Mouse (Mus musculus): ENCODE data around the gene Mybbp1a. TPM values are rescaled to one million over a fixed set of nuclear protein-coding genes. Genes with fewer than 3 reads are reported as not detected.

Gene Mybbp1a
- polyA plus RNA-seq, 1 experiment, result 57.1 TPM

DNA sequence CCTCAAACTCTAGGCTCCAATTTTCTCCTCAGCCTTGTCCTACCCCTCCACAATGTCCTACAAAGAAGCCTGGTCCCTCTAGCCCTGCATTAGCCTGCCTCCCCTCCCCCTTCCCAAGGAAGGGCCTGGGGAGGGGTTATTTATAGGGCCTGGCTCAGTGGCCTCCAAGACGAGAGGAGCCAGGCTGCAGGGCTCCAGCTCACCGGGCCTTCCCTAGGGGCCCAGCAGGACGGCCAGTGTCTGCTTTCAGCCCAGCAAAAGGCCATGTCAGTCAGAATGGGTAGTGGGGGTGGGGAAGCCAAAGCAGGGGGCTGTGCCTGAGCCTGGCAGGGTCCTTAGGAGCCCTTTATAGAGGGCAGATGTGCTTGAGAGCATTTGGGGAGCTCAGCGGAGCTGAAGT is 23.8 kb upstream of the Mybbp1a start:
- Histone ChIP-seq H3K4me3 (ENCODE audit: control insufficient read depth, insufficient read depth, low read length) (no peak overlapping the region), H3K27ac (ENCODE audit: control insufficient read depth, insufficient read depth, low read length) (no peak overlapping the region), H3K4me1 (replicated peaks; ENCODE audit: control insufficient read depth, insufficient read depth, low read length) (no peaks in the 10 kb centered on the region), H3K27me3 (ENCODE audit: control insufficient read depth, insufficient read depth, low read length) (no peaks in the 10 kb centered on the region), H3K36me3 (ENCODE audit: control insufficient read depth, insufficient read depth, low read length) (no peaks in the 10 kb centered on the region)
- WGBS, result 86% methylated on average over 4 of the region's 4 CpGs
- TF ChIP-seq POLR2A (IDR thresholded peaks at IDR 0.05; ENCODE audit: control insufficient read depth, extremely low read depth, insufficient read depth, low read length, poor library complexity) (no peak), CTCF (IDR thresholded peaks at IDR 0.05; ENCODE audit: borderline replicate concordance, control insufficient read depth, extremely low read depth, insufficient read depth, low read length, poor library complexity) (no peak)
- no peak for DNase-seq

DNA sequence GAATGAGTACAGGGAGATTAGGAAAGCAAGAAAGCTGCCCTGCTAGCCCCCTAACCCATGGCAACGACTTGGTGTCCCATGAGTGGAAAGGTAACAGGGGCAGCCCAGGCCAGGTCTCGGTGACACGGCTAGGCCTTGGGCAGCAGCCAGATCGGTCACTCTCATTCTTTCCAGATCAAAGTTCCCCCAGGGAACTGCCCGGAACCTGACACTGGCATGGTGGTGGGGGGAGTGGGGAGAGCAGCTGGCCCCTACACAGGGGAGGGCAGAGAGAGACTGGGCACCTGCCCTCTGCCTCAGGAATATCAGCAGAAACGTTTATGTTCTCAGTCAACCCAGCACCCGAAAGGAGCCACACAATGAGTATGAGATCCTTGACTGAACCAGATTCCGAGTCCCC is 22.9 kb upstream of the Mybbp1a start:
- TF ChIP-seq POLR2A (IDR thresholded peaks at IDR 0.05; ENCODE audit: control insufficient read depth, extremely low read depth, insufficient read depth, low read length, poor library complexity) (no peak), CTCF (IDR thresholded peaks at IDR 0.05; ENCODE audit: borderline replicate concordance, control insufficient read depth, extremely low read depth, insufficient read depth, low read length, poor library complexity) (no peak)
- Histone ChIP-seq H3K4me1 (replicated peaks; ENCODE audit: control insufficient read depth, insufficient read depth, low read length) (no peaks in the 10 kb centered on the region), H3K36me3 (ENCODE audit: control insufficient read depth, insufficient read depth, low read length) (no peaks in the 10 kb centered on the region), H3K4me3 (ENCODE audit: control insufficient read depth, insufficient read depth, low read length) (no peak overlapping the region), H3K27me3 (ENCODE audit: control insufficient read depth, insufficient read depth, low read length) (no peaks in the 10 kb centered on the region), H3K27ac (ENCODE audit: control insufficient read depth, insufficient read depth, low read length) (no peak overlapping the region)
- WGBS, result 85% methylated on average over 8 of the region's 8 CpGs
- DNase-seq, result no peak

GRCm38 (mm10) chr11:72419006-72419405 is 22.1 kb upstream of the Mybbp1a start:
- no peak overlapping the region for H3K4me3 ChIP-seq (ENCODE audit: control insufficient read depth, insufficient read depth, low read length)
- no peak for DNase-seq
- no peaks in the 10 kb centered on the region for H3K36me3 ChIP-seq (ENCODE audit: control insufficient read depth, insufficient read depth, low read length)
- WGBS, result 83% methylated on average over 6 of the region's 6 CpGs
- no peaks in the 10 kb centered on the region for H3K27me3 ChIP-seq (ENCODE audit: control insufficient read depth, insufficient read depth, low read length)
- no peak overlapping the region for H3K27ac ChIP-seq (ENCODE audit: control insufficient read depth, insufficient read depth, low read length)
- no peaks in the 10 kb centered on the region for H3K4me1 ChIP-seq (replicated peaks; ENCODE audit: control insufficient read depth, insufficient read depth, low read length)
- TF ChIP-seq POLR2A (IDR thresholded peaks at IDR 0.05; ENCODE audit: control insufficient read depth, extremely low read depth, insufficient read depth, low read length, poor library complexity), result no peak

- H3K27me3 ChIP-seq (ENCODE audit: control insufficient read depth, insufficient read depth, low read length), result no peaks in the 10 kb centered on the region
- no peaks in the 10 kb centered on the region for H3K4me1 ChIP-seq (replicated peaks; ENCODE audit: control insufficient read depth, insufficient read depth, low read length)
- DNase-seq, result no peak
- no peak overlapping the region for H3K27ac ChIP-seq (ENCODE audit: control insufficient read depth, insufficient read depth, low read length)
- WGBS, result 96% methylated on average over 6 of the region's 6 CpGs
- TF ChIP-seq POLR2A (IDR thresholded peaks at IDR 0.05; ENCODE audit: control insufficient read depth, extremely low read depth, insufficient read depth, low read length, poor library complexity) (no peak), CTCF (IDR thresholded peaks at IDR 0.05; ENCODE audit: borderline replicate concordance, control insufficient read depth, extremely low read depth, insufficient read depth, low read length, poor library complexity) (no peak)
- H3K4me3 ChIP-seq (ENCODE audit: control insufficient read depth, insufficient read depth, low read length), result no peak overlapping the region
- H3K36me3 ChIP-seq (ENCODE audit: control insufficient read depth, insufficient read depth, low read length), result no peaks in the 10 kb centered on the region
Measured at GRCm38 (mm10) chr11:72420460-72421122, 20.6 kb upstream of the Mybbp1a start.

- DNase-seq, result no peak
- no peak for TF ChIP-seq POLR2A (IDR thresholded peaks at IDR 0.05; ENCODE audit: control insufficient read depth, extremely low read depth, insufficient read depth, low read length, poor library complexity)
- TF ChIP-seq CTCF (IDR thresholded peaks at IDR 0.05; ENCODE audit: borderline replicate concordance, control insufficient read depth, extremely low read depth, insufficient read depth, low read length, poor library complexity), result no peak
- Histone ChIP-seq H3K27ac (ENCODE audit: control insufficient read depth, insufficient read depth, low read length) (no peak overlapping the region), H3K27me3 (ENCODE audit: control insufficient read depth, insufficient read depth, low read length) (no peaks in the 10 kb centered on the region), H3K4me1 (replicated peaks; ENCODE audit: control insufficient read depth, insufficient read depth, low read length) (no peaks in the 10 kb centered on the region), H3K36me3 (ENCODE audit: control insufficient read depth, insufficient read depth, low read length) (no peaks in the 10 kb centered on the region), H3K4me3 (ENCODE audit: control insufficient read depth, insufficient read depth, low read length) (no peak overlapping the region)
- 45% methylated on average over 11 of the region's 11 CpGs for WGBS
Measured at GRCm38 (mm10) chr11:72421518-72422278, 19.5 kb upstream of the Mybbp1a start.

- DNase-seq, result no peak
- no peaks in the 10 kb centered on the region for H3K36me3 ChIP-seq (ENCODE audit: control insufficient read depth, insufficient read depth, low read length)
- no peak overlapping the region for H3K4me3 ChIP-seq (ENCODE audit: control insufficient read depth, insufficient read depth, low read length)
- H3K4me1 ChIP-seq (replicated peaks; ENCODE audit: control insufficient read depth, insufficient read depth, low read length), result no peaks in the 10 kb centered on the region
- H3K27me3 ChIP-seq (ENCODE audit: control insufficient read depth, insufficient read depth, low read length), result no peaks in the 10 kb centered on the region
- H3K27ac ChIP-seq (ENCODE audit: control insufficient read depth, insufficient read depth, low read length), result no peak overlapping the region
- 47% methylated on average over 4 of the region's 4 CpGs for WGBS
- no peak for TF ChIP-seq POLR2A (IDR thresholded peaks at IDR 0.05; ENCODE audit: control insufficient read depth, extremely low read depth, insufficient read depth, low read length, poor library complexity)
- TF ChIP-seq CTCF (IDR thresholded peaks at IDR 0.05; ENCODE audit: borderline replicate concordance, control insufficient read depth, extremely low read depth, insufficient read depth, low read length, poor library complexity), result no peak
Measured at GRCm38 (mm10) chr11:72423686-72424085, 17.5 kb upstream of the Mybbp1a start.

Measured in thymus, adult 2 months (tissue).